Mouse (Mus musculus): Measurements from ENCODE around the gene Clybl. TPM values are rescaled to one million over a fixed set of nuclear protein-coding genes. Genes with fewer than 3 reads are reported as not detected.

Gene Clybl
- polyA plus RNA-seq, 1 experiment from 2014 or later: 26.2 TPM

- ATAC-seq (ENCODE audit: low read depth): no peak
- Histone ChIP-seq H3K4me3 (replicated peaks) (no peak overlapping the region), H3K9me3 (replicated peaks) (no peaks in the 10 kb centered on the region), H3K9ac (no peak overlapping the region), H3K36me3 (no peaks in the 10 kb centered on the region), H3K27me3 (peaks cover 18% of the 10 kb centered on the region), H3K4me1 (replicated peaks) (no peaks in the 10 kb centered on the region), H3K27ac (no peak overlapping the region), H3K4me2 (no peak overlapping the region)
- DNase-seq: no peak
- WGBS (ENCODE audit: insufficient replicate concordance): 52% methylated on average over 2 of the region's 2 CpGs
Measured at GRCm38 (mm10) chr14:122412841-122413541, 231.5 kb downstream of the Clybl start.

- WGBS (ENCODE audit: insufficient replicate concordance): 57% methylated on average over 2 of the region's 2 CpGs
- H3K4me3 ChIP-seq (replicated peaks): no peak overlapping the region
- DNase-seq: no peak
Measured at GRCm38 (mm10) chr14:122413542-122413928, 232.0 kb downstream of the Clybl start.

GRCm38 (mm10) chr14:122414786-122415185 is 233.3 kb downstream of the Clybl start:
- 59% methylated on average over 2 of the region's 2 CpGs for WGBS (ENCODE audit: insufficient replicate concordance)
- DNase-seq: no peak
- Histone ChIP-seq H3K27me3 (0 out of 2 replicates have a peak, but pooled peaks cover 4% of the 10 kb centered on the region), H3K27ac (no peak overlapping the region), H3K4me3 (replicated peaks) (no peak overlapping the region), H3K9ac (no peak overlapping the region), H3K36me3 (no peaks in the 10 kb centered on the region), H3K4me2 (no peak overlapping the region), H3K9me3 (replicated peaks) (no peaks in the 10 kb centered on the region), H3K4me1 (replicated peaks) (no peaks in the 10 kb centered on the region)
- ATAC-seq (ENCODE audit: low read depth): no peak

More at GRCm38 (mm10) chr14:122413542-122413928, 232.0 kb downstream of the Clybl start:
- Histone ChIP-seq H3K4me2 (no peak overlapping the region), H3K36me3 (no peaks in the 10 kb centered on the region), H3K27me3 (peaks cover 13% of the 10 kb centered on the region), H3K4me1 (replicated peaks) (no peaks in the 10 kb centered on the region), H3K9me3 (replicated peaks) (no peaks in the 10 kb centered on the region), H3K27ac (no peak overlapping the region), H3K9ac (no peak overlapping the region)
- ATAC-seq (ENCODE audit: low read depth): no peak

GRCm38 (mm10) chr14:122416166-122416771 is 234.8 kb downstream of the Clybl start:
- H3K36me3 ChIP-seq: no peaks in the 10 kb centered on the region
- ATAC-seq (ENCODE audit: low read depth): no peak
- H3K9me3 ChIP-seq (replicated peaks): no peaks in the 10 kb centered on the region
- WGBS (ENCODE audit: insufficient replicate concordance): 33% methylated on average over 4 of the region's 4 CpGs
- H3K4me2 ChIP-seq: no peak overlapping the region
- no peaks in the 10 kb centered on the region for H3K27me3 ChIP-seq
- DNase-seq: no peak
- no peak overlapping the region for H3K9ac ChIP-seq
- no peak overlapping the region for H3K4me3 ChIP-seq (replicated peaks)
- H3K4me1 ChIP-seq (replicated peaks): no peaks in the 10 kb centered on the region
- no peak overlapping the region for H3K27ac ChIP-seq

- Histone ChIP-seq H3K9me3 (replicated peaks) (no peaks in the 10 kb centered on the region), H3K4me1 (replicated peaks) (no peaks in the 10 kb centered on the region), H3K4me3 (replicated peaks) (no peak overlapping the region), H3K36me3 (no peaks in the 10 kb centered on the region), H3K27me3 (no peaks in the 10 kb centered on the region), H3K9ac (no peak overlapping the region), H3K27ac (no peak overlapping the region), H3K4me2 (no peak overlapping the region)
- DNase-seq (no peak), ATAC-seq (ENCODE audit: low read depth) (no peak)
- 74% methylated on average over 3 of the region's 3 CpGs for WGBS (ENCODE audit: insufficient replicate concordance)
Measured at GRCm38 (mm10) chr14:122424441-122424840, 242.9 kb downstream of the Clybl start.

- Histone ChIP-seq H3K4me1 (replicated peaks) (no peaks in the 10 kb centered on the region), H3K9ac (no peak overlapping the region), H3K27me3 (no peaks in the 10 kb centered on the region), H3K4me3 (replicated peaks) (no peak overlapping the region), H3K4me2 (no peak overlapping the region), H3K9me3 (replicated peaks) (no peaks in the 10 kb centered on the region), H3K36me3 (no peaks in the 10 kb centered on the region), H3K27ac (no peak overlapping the region)
- 42% methylated on average over 10 of the region's 10 CpGs for WGBS (ENCODE audit: insufficient replicate concordance)
- ATAC-seq (ENCODE audit: low read depth) (no peak), DNase-seq (no peak)
Measured at GRCm38 (mm10) chr14:122426529-122427203, 245.2 kb downstream of the Clybl start.

- H3K4me1 ChIP-seq (replicated peaks): no peaks in the 10 kb centered on the region
- H3K9ac ChIP-seq: no peak overlapping the region
Measured at GRCm38 (mm10) chr14:122427204-122427560, 245.7 kb downstream of the Clybl start.

GRCm38 (mm10) chr14:122427654-122428053 is 246.2 kb downstream of the Clybl start:
- Histone ChIP-seq H3K36me3 (no peaks in the 10 kb centered on the region), H3K27me3 (no peaks in the 10 kb centered on the region), H3K9me3 (replicated peaks) (no peaks in the 10 kb centered on the region), H3K4me2 (no peak overlapping the region), H3K4me3 (replicated peaks) (no peak overlapping the region), H3K27ac (no peak overlapping the region), H3K4me1 (replicated peaks) (no peaks in the 10 kb centered on the region), H3K9ac (no peak overlapping the region)
- DNase-seq (no peak), ATAC-seq (ENCODE audit: low read depth) (no peak)
- 59% methylated on average over 3 of the region's 3 CpGs for WGBS (ENCODE audit: insufficient replicate concordance)

More at GRCm38 (mm10) chr14:122427204-122427560, 245.7 kb downstream of the Clybl start:
- ATAC-seq (ENCODE audit: low read depth) (no peak), DNase-seq (no peak)
- H3K9me3 ChIP-seq (replicated peaks): no peaks in the 10 kb centered on the region
- H3K4me3 ChIP-seq (replicated peaks): no peak overlapping the region
- no peak overlapping the region for H3K4me2 ChIP-seq
- no peaks in the 10 kb centered on the region for H3K27me3 ChIP-seq
- H3K36me3 ChIP-seq: no peaks in the 10 kb centered on the region
- WGBS (ENCODE audit: insufficient replicate concordance): 59% methylated on average over 8 of the region's 8 CpGs
- no peak overlapping the region for H3K27ac ChIP-seq

GRCm38 (mm10) chr14:122432558-122432957 is 251.1 kb downstream of the Clybl start:
- H3K4me2 ChIP-seq: no peak overlapping the region
- no peaks in the 10 kb centered on the region for H3K9me3 ChIP-seq (replicated peaks)
- no peaks in the 10 kb centered on the region for H3K27me3 ChIP-seq
- H3K36me3 ChIP-seq: no peaks in the 10 kb centered on the region
- 42% methylated on average over 3 of the region's 3 CpGs for WGBS (ENCODE audit: insufficient replicate concordance)
- no peak overlapping the region for H3K4me3 ChIP-seq (replicated peaks)
- DNase-seq (no peak), ATAC-seq (ENCODE audit: low read depth) (no peak)
- H3K9ac ChIP-seq: no peak overlapping the region
- H3K27ac ChIP-seq: no peak overlapping the region
- no peaks in the 10 kb centered on the region for H3K4me1 ChIP-seq (replicated peaks)

GRCm38 (mm10) chr14:122434039-122434438 is 252.5 kb downstream of the Clybl start:
- Histone ChIP-seq H3K4me1 (replicated peaks) (no peaks in the 10 kb centered on the region), H3K9me3 (replicated peaks) (no peaks in the 10 kb centered on the region), H3K36me3 (no peaks in the 10 kb centered on the region), H3K27me3 (no peaks in the 10 kb centered on the region), H3K27ac (no peak overlapping the region), H3K4me2 (no peak overlapping the region), H3K4me3 (replicated peaks) (no peak overlapping the region), H3K9ac (no peak overlapping the region)
- ATAC-seq (ENCODE audit: low read depth) (no peak), DNase-seq (no peak)
- WGBS (ENCODE audit: insufficient replicate concordance): 72% methylated on average over 10 of the region's 10 CpGs

- Histone ChIP-seq H3K27ac (no peak overlapping the region), H3K4me3 (replicated peaks) (no peak overlapping the region), H3K4me1 (replicated peaks) (no peaks in the 10 kb centered on the region), H3K9me3 (replicated peaks) (no peaks in the 10 kb centered on the region), H3K36me3 (no peaks in the 10 kb centered on the region), H3K9ac (no peak overlapping the region), H3K4me2 (no peak overlapping the region), H3K27me3 (no peaks in the 10 kb centered on the region; the same call in 1 of the 2 replicates)
- WGBS (ENCODE audit: insufficient replicate concordance): 65% methylated on average over 10 of the region's 10 CpGs
- ATAC-seq (ENCODE audit: low read depth) (no peak), DNase-seq (no peak)
Measured at GRCm38 (mm10) chr14:122436850-122437249, 255.3 kb downstream of the Clybl start.

All from liver, embryonic 13.5 days (tissue).